Mouse (Mus musculus): ENCODE measurements at regions not wholly inside any gene's neighbourhood (a gene's known extent, or its start where the extent isn't known, plus 50 kb on each side); places are given as distances from the start of the nearest gene placed in this dataset.

- Histone ChIP-seq H3K27me3 (ENCODE audit: control insufficient read depth, insufficient read depth, low read length) (no peaks in the 10 kb centered on the region), H3K4me2 (ENCODE audit: low read depth) (peak overlapping the region; percentile 12; the same call in 1 of the 2 replicates), H3K4me1 (ENCODE audit: control insufficient read depth, insufficient read depth, low read length) (no peaks in the 10 kb centered on the region; the same call in 1 of the 2 replicates), H3K27ac (ENCODE audit: low read depth, low read length) (0 out of 2 replicates have a peak overlapping the region, but pooled peaks have one; percentile 34), H3K9me3 (ENCODE audit: control insufficient read depth, low read length) (no peaks in the 10 kb centered on the region), H3K4me3 (ENCODE audit: low read depth, low read length) (no peak overlapping the region), H3K9ac (ENCODE audit: low read length) (no peak overlapping the region), H3K36me3 (ENCODE audit: control insufficient read depth, insufficient read depth, low read length) (no peaks in the 10 kb centered on the region)
- DNase-seq (ENCODE audit: low spot score) (peak; percentile 70), ATAC-seq (ENCODE audit: insufficient read depth, low FRiP score, low TSS enrichment) (peak; percentile 79)
- WGBS: 43% methylated on average over 17 of the region's 17 CpGs
Observed at GRCm38 (mm10) chr3:38663670-38664494, 179.2 kb upstream of the Ankrd50 start.

- no peaks in the 10 kb centered on the region for H3K36me3 ChIP-seq (ENCODE audit: control insufficient read depth, insufficient read depth, low read length)
- DNase-seq (ENCODE audit: low spot score) (no peak), ATAC-seq (ENCODE audit: insufficient read depth, low FRiP score, low TSS enrichment) (no peak)
- 66% methylated on average over 5 of the region's 5 CpGs for WGBS
- no peaks in the 10 kb centered on the region; the same call in 1 of the 2 replicates for H3K4me1 ChIP-seq (ENCODE audit: control insufficient read depth, insufficient read depth, low read length)
- H3K4me2 ChIP-seq (ENCODE audit: low read depth): no peak overlapping the region
- no peaks in the 10 kb centered on the region for H3K9me3 ChIP-seq (ENCODE audit: control insufficient read depth, low read length)
- no peak overlapping the region for H3K27ac ChIP-seq (ENCODE audit: low read depth, low read length)
- H3K4me3 ChIP-seq (ENCODE audit: low read depth, low read length): no peak overlapping the region
- H3K27me3 ChIP-seq (ENCODE audit: control insufficient read depth, insufficient read depth, low read length): no peaks in the 10 kb centered on the region
- H3K9ac ChIP-seq (ENCODE audit: low read length): no peak overlapping the region
Observed at GRCm38 (mm10) chr3:38663023-38663422, 178.4 kb upstream of the Ankrd50 start.

GRCm38 (mm10) chr3:38656790-38657189 lies 172.1 kb upstream of the Ankrd50 start:
- WGBS: 77% methylated on average over 1 of the region's 1 CpGs
- H3K4me1 ChIP-seq (ENCODE audit: control insufficient read depth, insufficient read depth, low read length): no peaks in the 10 kb centered on the region
- H3K27ac ChIP-seq (ENCODE audit: low read depth, low read length): no peak overlapping the region

GRCm38 (mm10) chr3:38653928-38654327 lies 169.3 kb upstream of the Ankrd50 start:
- DNase-seq (ENCODE audit: low spot score) (no peak), ATAC-seq (ENCODE audit: insufficient read depth, low FRiP score, low TSS enrichment) (no peak)
- Histone ChIP-seq H3K4me1 (ENCODE audit: control insufficient read depth, insufficient read depth, low read length) (no peaks in the 10 kb centered on the region), H3K9ac (ENCODE audit: low read length) (no peak overlapping the region), H3K4me3 (ENCODE audit: low read depth, low read length) (no peak overlapping the region), H3K9me3 (ENCODE audit: control insufficient read depth, low read length) (no peaks in the 10 kb centered on the region), H3K27me3 (ENCODE audit: control insufficient read depth, insufficient read depth, low read length) (no peaks in the 10 kb centered on the region), H3K27ac (ENCODE audit: low read depth, low read length) (no peak overlapping the region), H3K36me3 (ENCODE audit: control insufficient read depth, insufficient read depth, low read length) (no peaks in the 10 kb centered on the region), H3K4me2 (ENCODE audit: low read depth) (no peak overlapping the region)
- 47% methylated on average over 4 of the region's 4 CpGs for WGBS

More at GRCm38 (mm10) chr3:38656790-38657189, 172.1 kb upstream of the Ankrd50 start:
- DNase-seq (ENCODE audit: low spot score) (no peak), ATAC-seq (ENCODE audit: insufficient read depth, low FRiP score, low TSS enrichment) (no peak)
- Histone ChIP-seq H3K36me3 (ENCODE audit: control insufficient read depth, insufficient read depth, low read length) (no peaks in the 10 kb centered on the region), H3K27me3 (ENCODE audit: control insufficient read depth, insufficient read depth, low read length) (no peaks in the 10 kb centered on the region), H3K4me3 (ENCODE audit: low read depth, low read length) (no peak overlapping the region), H3K9me3 (ENCODE audit: control insufficient read depth, low read length) (no peaks in the 10 kb centered on the region), H3K9ac (ENCODE audit: low read length) (no peak overlapping the region), H3K4me2 (ENCODE audit: low read depth) (no peak overlapping the region)

- ATAC-seq (ENCODE audit: insufficient read depth, low FRiP score, low TSS enrichment) (no peak), DNase-seq (ENCODE audit: low spot score) (no peak)
- Histone ChIP-seq H3K27ac (ENCODE audit: low read depth, low read length) (no peak overlapping the region), H3K9ac (ENCODE audit: low read length) (no peak overlapping the region), H3K4me3 (ENCODE audit: low read depth, low read length) (no peak overlapping the region), H3K27me3 (ENCODE audit: control insufficient read depth, insufficient read depth, low read length) (no peaks in the 10 kb centered on the region), H3K4me1 (ENCODE audit: control insufficient read depth, insufficient read depth, low read length) (no peaks in the 10 kb centered on the region), H3K9me3 (ENCODE audit: control insufficient read depth, low read length) (no peaks in the 10 kb centered on the region), H3K4me2 (ENCODE audit: low read depth) (no peak overlapping the region), H3K36me3 (ENCODE audit: control insufficient read depth, insufficient read depth, low read length) (no peaks in the 10 kb centered on the region)
- 54% methylated on average over 5 of the region's 5 CpGs for WGBS
Observed at GRCm38 (mm10) chr3:38652985-38653685, 168.5 kb upstream of the Ankrd50 start.

- Histone ChIP-seq H3K4me1 (ENCODE audit: control insufficient read depth, insufficient read depth, low read length) (no peaks in the 10 kb centered on the region), H3K4me3 (ENCODE audit: low read depth, low read length) (no peak overlapping the region), H3K9me3 (ENCODE audit: control insufficient read depth, low read length) (no peaks in the 10 kb centered on the region), H3K36me3 (ENCODE audit: control insufficient read depth, insufficient read depth, low read length) (no peaks in the 10 kb centered on the region), H3K27ac (ENCODE audit: low read depth, low read length) (no peak overlapping the region), H3K9ac (ENCODE audit: low read length) (no peak overlapping the region), H3K27me3 (ENCODE audit: control insufficient read depth, insufficient read depth, low read length) (no peaks in the 10 kb centered on the region), H3K4me2 (ENCODE audit: low read depth) (no peak overlapping the region)
- DNase-seq (ENCODE audit: low spot score) (no peak), ATAC-seq (ENCODE audit: insufficient read depth, low FRiP score, low TSS enrichment) (no peak)
- WGBS: 88% methylated on average over 4 of the region's 4 CpGs
Observed at GRCm38 (mm10) chr3:38650176-38650575, 165.5 kb upstream of the Ankrd50 start.

- no peak overlapping the region for H3K4me3 ChIP-seq (ENCODE audit: low read depth, low read length)
- no peak overlapping the region for H3K4me2 ChIP-seq (ENCODE audit: low read depth)
- 62% methylated on average over 4 of the region's 4 CpGs for WGBS
- no peaks in the 10 kb centered on the region for H3K4me1 ChIP-seq (ENCODE audit: control insufficient read depth, insufficient read depth, low read length)
- H3K27me3 ChIP-seq (ENCODE audit: control insufficient read depth, insufficient read depth, low read length): no peaks in the 10 kb centered on the region
- H3K27ac ChIP-seq (ENCODE audit: low read depth, low read length): no peak overlapping the region
- DNase-seq (ENCODE audit: low spot score): no peak
- no peaks in the 10 kb centered on the region for H3K36me3 ChIP-seq (ENCODE audit: control insufficient read depth, insufficient read depth, low read length)
- H3K9ac ChIP-seq (ENCODE audit: low read length): no peak overlapping the region
- ATAC-seq (ENCODE audit: insufficient read depth, low FRiP score, low TSS enrichment): no peak
- no peaks in the 10 kb centered on the region for H3K9me3 ChIP-seq (ENCODE audit: control insufficient read depth, low read length)
Observed at GRCm38 (mm10) chr3:38648633-38649032, 164.0 kb upstream of the Ankrd50 start.

GRCm38 (mm10) chr3:38647737-38648330 lies 163.2 kb upstream of the Ankrd50 start:
- Histone ChIP-seq H3K27me3 (ENCODE audit: control insufficient read depth, insufficient read depth, low read length) (no peaks in the 10 kb centered on the region), H3K4me3 (ENCODE audit: low read depth, low read length) (no peak overlapping the region), H3K27ac (ENCODE audit: low read depth, low read length) (no peak overlapping the region), H3K9me3 (ENCODE audit: control insufficient read depth, low read length) (no peaks in the 10 kb centered on the region), H3K4me1 (ENCODE audit: control insufficient read depth, insufficient read depth, low read length) (no peaks in the 10 kb centered on the region), H3K36me3 (ENCODE audit: control insufficient read depth, insufficient read depth, low read length) (no peaks in the 10 kb centered on the region), H3K4me2 (ENCODE audit: low read depth) (no peak overlapping the region), H3K9ac (ENCODE audit: low read length) (no peak overlapping the region)
- 85% methylated on average over 7 of the region's 7 CpGs for WGBS
- ATAC-seq (ENCODE audit: insufficient read depth, low FRiP score, low TSS enrichment): no peak
- no peak for DNase-seq (ENCODE audit: low spot score)

Data from neural tube, embryonic 11.5 days (tissue).